Mouse (Mus musculus) E14TG2a.4 (cell line): ENCODE measurements around the gene Map1lc3a.

Experiments used
- CTCF ChIP-seq: conservative IDR thresholded peaks from 2 replicates; pipeline ENCODE4 v1.5.1; 2014; ENCODE audit warnings: low read length
- POU5F1 ChIP-seq: IDR thresholded peaks from 2 replicates; pipeline ENCODE4 v1.6.1; 2014; ENCODE audit warnings: low read length, borderline replicate concordance

- TF ChIP-seq CTCF, result no peak
- TF ChIP-seq POU5F1, result no peak
Observed at GRCm38 (mm10) chr2:155249588-155249987, 26.5 kb upstream of the Map1lc3a start.
